Mouse (Mus musculus): ENCODE results near the gene Cdc42bpb.

GRCm38 (mm10) chr12:111377376-111377973 is at the start of gene Cdc42bpb:
- TF ChIP-seq CTCF (IDR thresholded peaks at IDR 0.05; ENCODE audit: low read depth, low read length) (no peak), POLR2A (IDR thresholded peaks at IDR 0.05; ENCODE audit: extremely low read depth, insufficient read depth, low read length) (peak; percentile 86)

Data from liver, adult 2 months (tissue).